8 mouse cellular contexts compared by ENCODE assay signal in the genomic region with DNA sequence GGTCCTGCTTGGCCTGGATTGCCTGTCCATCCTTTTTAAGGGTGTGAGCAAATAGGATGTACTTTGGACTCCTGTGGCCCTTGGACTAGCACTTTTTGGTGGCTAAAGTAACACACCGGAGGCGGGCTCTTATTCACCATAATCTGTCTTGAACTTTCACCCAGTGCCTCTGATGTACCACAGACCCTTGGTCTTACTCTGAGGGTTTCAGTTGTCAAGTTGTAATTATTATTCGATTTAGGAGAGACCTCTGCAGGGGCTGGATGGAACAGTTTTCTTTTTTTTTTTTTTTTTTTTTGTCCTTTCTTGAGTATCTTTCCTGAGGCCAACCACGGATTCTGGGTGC. TPM values are rescaled to one million over a fixed set of nuclear protein-coding genes. Genes with fewer than 3 reads are reported as not detected.
DNase-seq lines count a peak whose midpoint lies in the region; TF ChIP-seq lines count a peak whose summit lies in the region.

No protein-coding gene starts in this region.

- no peaks in the 10 kb centered on the region for H3K27me3 ChIP-seq in midbrain, embryonic 10.5 days (ENCODE audit: low read depth, poor library complexity, severe bottlenecking)

- 33% methylated on average over 4 of the region's 4 CpGs for WGBS in midbrain, embryonic 10.5 days

- TF ChIP-seq CTCF in cortical plate, adult 2 months (IDR thresholded peaks at IDR 0.05; ENCODE audit: extremely low read depth, insufficient read depth, low read length), result no peak

- no peaks in the 10 kb centered on the region for H3K9me3 ChIP-seq in midbrain, embryonic 10.5 days (replicated peaks)

- DNase-seq in kidney, adult 11 months, result peak; percentile 89
- DNase-seq in kidney, postnatal 4 days, result no peak
- peak; percentile 81 to 89 for DNase-seq in kidney, adult 8-10 months
- DNase-seq in midbrain, embryonic 10.5 days (ENCODE audit: low spot score), result no peak
- DNase-seq in cerebellum, adult 9-11 months, result no peak
- no peak for DNase-seq in frontal cortex, postnatal 25 days (ENCODE audit: low spot score in 2 of 2)
- DNase-seq in left cerebral cortex, adult 8-10 months (ENCODE audit: low spot score in 2 of 2), result no peak

- TF ChIP-seq POLR2A in cortical plate, adult 2 months (IDR thresholded peaks at IDR 0.05; ENCODE audit: extremely low read depth, insufficient read depth, low read length), result no peak

- H3K4me3 ChIP-seq in cortical plate, adult 2 months (ENCODE audit: insufficient read depth, low read length), result peak overlapping the region; percentile 89
- H3K4me3 ChIP-seq in midbrain, embryonic 10.5 days, result peak overlapping the region; percentile 66

- no peaks in the 10 kb centered on the region for H3K36me3 ChIP-seq in midbrain, embryonic 10.5 days

- H3K4me1 ChIP-seq in cortical plate, adult 2 months (ENCODE audit: control insufficient read depth, insufficient read depth, low read length), result no peaks in the 10 kb centered on the region
- peaks cover 15% of the 10 kb centered on the region for H3K4me1 ChIP-seq in midbrain, embryonic 10.5 days

- H3K27ac ChIP-seq in cortical plate, adult 2 months (ENCODE audit: insufficient read depth, low read length), result no peak overlapping the region
- peak overlapping the region; percentile 94 for H3K27ac ChIP-seq in midbrain, embryonic 10.5 days (replicated peaks)

RNA-seq across cellular contexts. Expression of gene Def8, which starts 20.2 kb away (rescaled TPM):
- 42.8 and 43.2 TPM in 2 replicates for polyA plus RNA-seq in cortical plate, adult 2 months (2012; rRNA removed)
- 42.1 and 45.9 TPM in 2 replicates for polyA plus RNA-seq in midbrain, embryonic 10.5 days (2016; fragmentation: Nextera tagmentation; extraction: Ambion mirVana)
- 10 to 100 TPM; 54.1 to 61.0 (median 57.0) TPM for total RNA-seq in left cerebral cortex, adult 8-10 months (2022)

RNA-seq across cellular contexts. Expression of gene Tubb3, which starts 32.3 kb away (rescaled TPM):
- 491 and 518 TPM in 2 replicates for polyA plus RNA-seq in cortical plate, adult 2 months (2012; rRNA removed)
- polyA plus RNA-seq in midbrain, embryonic 10.5 days (2016; fragmentation: Nextera tagmentation; extraction: Ambion mirVana), result 428 and 665 TPM in 2 replicates
- total RNA-seq in left cerebral cortex, adult 8-10 months (2022), result 100 to 1,000 TPM; 381 to 406 (median 387) TPM

RNA-seq across cellular contexts. Expression of gene Afg3l1, which starts 34.2 kb away (rescaled TPM):
- 20.4 and 21.5 TPM in 2 replicates for polyA plus RNA-seq in cortical plate, adult 2 months (2012; rRNA removed)
- polyA plus RNA-seq in midbrain, embryonic 10.5 days (2016; fragmentation: Nextera tagmentation; extraction: Ambion mirVana), result 69.3 and 74.2 TPM in 2 replicates
- 10 to 100 TPM; 25.2 to 33.7 (median 32.5) TPM for total RNA-seq in left cerebral cortex, adult 8-10 months (2022)

RNA-seq across cellular contexts. Expression of gene Mc1r, which starts 36.6 kb away (rescaled TPM):
- polyA plus RNA-seq in cortical plate, adult 2 months (2012; rRNA removed), result 0.02 and 0.06 TPM in 2 replicates
- polyA plus RNA-seq in midbrain, embryonic 10.5 days (2016; fragmentation: Nextera tagmentation; extraction: Ambion mirVana), result 0.06 and 0.10 TPM in 2 replicates
- not detected for total RNA-seq in left cerebral cortex, adult 8-10 months (2022)

Comparison
In these comparisons a context has a peak if more than half of its experiments do, and no peak if none do; other contexts are left out.
1. DNase-seq: peak in kidney, adult 11 months (single experiment) and kidney, adult 8-10 months (2 of 2); none in kidney, postnatal 4 days (0 of 2), midbrain, embryonic 10.5 days (single experiment), cerebellum, adult 9-11 months (single experiment), frontal cortex, postnatal 25 days (0 of 2) and left cerebral cortex, adult 8-10 months (0 of 2).